Mouse (Mus musculus) stomach, postnatal 0 days (tissue): ENCODE results near the gene Gga3.

Experiments
- CTCF ChIP-seq: IDR thresholded peaks from 2 replicates; pipeline ENCODE4 v1.5.1; 2016; ENCODE audit warnings: antibody characterized with exemption, low read depth, mild to moderate bottlenecking, moderate library complexity
- EP300 ChIP-seq: optimal IDR thresholded peaks from 2 replicates; pipeline ENCODE3; 2016; ENCODE audit warnings: antibody characterized with exemption

DNA sequence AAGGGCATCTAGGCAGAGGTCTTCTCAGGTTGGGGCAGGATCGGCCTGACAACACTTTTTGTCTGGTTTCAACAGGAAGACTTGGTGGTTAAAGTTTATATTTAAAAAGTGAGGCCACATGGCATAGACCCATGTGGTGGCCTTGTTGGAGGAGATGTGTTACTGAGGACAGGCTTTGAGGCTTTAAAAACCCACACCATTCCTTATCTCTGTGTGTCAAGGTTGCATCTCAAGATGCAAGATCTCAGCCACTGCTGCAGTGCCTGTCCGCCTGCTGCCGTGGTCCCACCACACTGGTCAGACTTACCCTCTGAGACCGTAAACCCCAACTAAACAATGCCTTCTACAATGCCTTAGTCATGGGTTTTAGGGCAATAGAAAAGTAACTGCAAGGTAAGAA, 5.5 kb downstream of the Gga3 start:
- TF ChIP-seq CTCF: no peak
- TF ChIP-seq EP300: no peak
